ENCODE assay signal across 8 mouse cellular contexts in the genomic region with DNA sequence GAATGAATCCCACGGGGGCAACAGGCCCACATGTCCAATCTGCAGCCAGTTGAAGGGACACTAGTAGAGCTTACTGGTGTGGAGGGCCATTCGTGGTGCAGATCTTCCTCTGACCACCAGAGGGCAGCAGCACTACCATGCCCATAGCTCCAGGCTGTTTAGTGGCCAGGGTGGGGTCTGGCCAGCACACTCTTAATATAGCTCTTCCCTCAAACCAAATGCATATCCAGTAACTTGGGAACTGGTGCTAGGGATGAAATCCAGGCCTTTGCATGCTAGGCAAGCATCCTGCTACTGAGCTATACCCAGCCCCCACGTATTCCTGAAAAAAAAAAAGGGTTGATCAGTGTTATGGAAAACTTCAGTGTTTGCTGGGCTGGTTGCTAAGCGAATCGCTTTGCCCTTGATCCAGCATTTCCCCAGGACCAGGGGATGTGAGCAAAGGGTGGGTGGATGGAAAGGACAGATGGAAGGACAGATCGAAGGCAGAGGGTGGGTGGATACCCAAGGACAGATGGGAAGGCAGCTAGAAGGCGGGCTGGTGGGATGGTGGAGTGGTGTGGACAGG. TPM values are rescaled to one million over a fixed set of nuclear protein-coding genes. Genes with fewer than 3 reads are reported as not detected.
DNase-seq lines count a peak whose midpoint lies in the region; ATAC-seq and TF ChIP-seq lines count a peak whose summit lies in the region.

No protein-coding gene starts in this region.

- no peaks in the 10 kb centered on the region for H3K9me3 ChIP-seq in CH12.LX (replicated peaks; ENCODE audit: low read length)
- H3K9me3 ChIP-seq in embryonic facial prominence, embryonic 11.5 days (replicated peaks; ENCODE audit: control insufficient read depth, low read length): no peaks in the 10 kb centered on the region
- no peaks in the 10 kb centered on the region for H3K9me3 ChIP-seq in heart, embryonic 13.5 days
- no peaks in the 10 kb centered on the region for H3K9me3 ChIP-seq in kidney, postnatal 0 days (replicated peaks; ENCODE audit: low read length)
- no peaks in the 10 kb centered on the region for H3K9me3 ChIP-seq in liver, embryonic 13.5 days (replicated peaks)

- H3K27ac ChIP-seq in CH12.LX (ENCODE audit: insufficient read depth, low read depth): no peak overlapping the region
- H3K27ac ChIP-seq in embryonic facial prominence, embryonic 11.5 days (replicated peaks; ENCODE audit: low read depth, low read length): no peak overlapping the region
- H3K27ac ChIP-seq in heart, embryonic 13.5 days (replicated peaks): peak overlapping the region; percentile 81
- H3K27ac ChIP-seq in kidney, postnatal 0 days: no peak overlapping the region
- no peak overlapping the region for H3K27ac ChIP-seq in liver, embryonic 13.5 days

- peaks cover 2 to 18% of the 10 kb centered on the region in 2 experiments; a peak in 3 of 4 replicates for H3K4me1 ChIP-seq in CH12.LX (ENCODE audit: control insufficient read depth in 1 of 2, insufficient read depth in 2 of 2)
- no peaks in the 10 kb centered on the region for H3K4me1 ChIP-seq in embryonic facial prominence, embryonic 11.5 days (ENCODE audit: control insufficient read depth, insufficient read depth, low read length)
- peaks cover 38% of the 10 kb centered on the region for H3K4me1 ChIP-seq in heart, embryonic 13.5 days
- no peaks in the 10 kb centered on the region for H3K4me1 ChIP-seq in kidney, postnatal 0 days (replicated peaks; ENCODE audit: insufficient read depth, low read length)
- peaks cover 7% of the 10 kb centered on the region for H3K4me1 ChIP-seq in liver, embryonic 13.5 days (replicated peaks)

- peak; percentile 91 to 92 for TF ChIP-seq CTCF in CH12.LX (conservative IDR thresholded peaks at IDR 0.05 in 1 of 2, IDR thresholded peaks at IDR 0.05 in 1 of 2; ENCODE audit: low read depth in 2 of 2, low read length in 2 of 2)
- peak; percentile 96 for TF ChIP-seq CTCF in kidney, postnatal 0 days (IDR thresholded peaks at IDR 0.05; ENCODE audit: low read depth)

- no peak overlapping the region for H3K4me2 ChIP-seq in CH12.LX (ENCODE audit: insufficient read depth, low read depth, poor library complexity, severe bottlenecking)
- no peak overlapping the region for H3K4me2 ChIP-seq in embryonic facial prominence, embryonic 11.5 days (ENCODE audit: low read depth, low read length)
- H3K4me2 ChIP-seq in heart, embryonic 13.5 days: no peak overlapping the region
- H3K4me2 ChIP-seq in kidney, postnatal 0 days (ENCODE audit: low read length): no peak overlapping the region
- no peak overlapping the region for H3K4me2 ChIP-seq in liver, embryonic 13.5 days

- no peaks in the 10 kb centered on the region for H3K36me3 ChIP-seq in CH12.LX (replicated peaks in 1 of 2; ENCODE audit: control insufficient read depth in 1 of 2, insufficient read depth in 1 of 2, low read length in 1 of 2)
- H3K36me3 ChIP-seq in embryonic facial prominence, embryonic 11.5 days (replicated peaks; ENCODE audit: control insufficient read depth, insufficient read depth, low read depth, low read length): no peaks in the 10 kb centered on the region
- no peaks in the 10 kb centered on the region for H3K36me3 ChIP-seq in heart, embryonic 13.5 days
- H3K36me3 ChIP-seq in kidney, postnatal 0 days (ENCODE audit: insufficient read depth, low read length): no peaks in the 10 kb centered on the region
- no peaks in the 10 kb centered on the region for H3K36me3 ChIP-seq in liver, embryonic 13.5 days

- in situ Hi-C loops in CH12.LX (cut with MboI; ENCODE audit: low pct_ligation_motif_present, low pct_unique_long_range_greater_than_20kb, low sequenced_read_pairs): no loop called here

- no peak overlapping the region for H3K9ac ChIP-seq in CH12.LX (ENCODE audit: insufficient read depth, low read depth)
- no peak overlapping the region for H3K9ac ChIP-seq in embryonic facial prominence, embryonic 11.5 days (replicated peaks; ENCODE audit: low read length)
- no peak overlapping the region for H3K9ac ChIP-seq in heart, embryonic 13.5 days
- H3K9ac ChIP-seq in kidney, postnatal 0 days (ENCODE audit: low read depth, low read length): no peak overlapping the region
- no peak overlapping the region for H3K9ac ChIP-seq in liver, embryonic 13.5 days

- WGBS in embryonic facial prominence, embryonic 11.5 days: 60% methylated on average over 7 of the region's 7 CpGs
- WGBS in heart, embryonic 13.5 days: 37% methylated on average over 7 of the region's 7 CpGs
- 65% methylated on average over 7 of the region's 7 CpGs for WGBS in kidney, postnatal 0 days
- WGBS in liver, embryonic 13.5 days (ENCODE audit: insufficient replicate concordance): 47% methylated on average over 7 of the region's 7 CpGs

- peaks cover 35% of the 10 kb centered on the region for H3K27me3 ChIP-seq in CH12.LX (replicated peaks)
- H3K27me3 ChIP-seq in embryonic facial prominence, embryonic 11.5 days (ENCODE audit: control insufficient read depth, insufficient read depth, low read length): no peaks in the 10 kb centered on the region
- H3K27me3 ChIP-seq in heart, embryonic 13.5 days (replicated peaks): peaks cover 13% of the 10 kb centered on the region; the same call in 1 of the 2 replicates
- H3K27me3 ChIP-seq in kidney, postnatal 0 days (ENCODE audit: insufficient read depth, low read length): no peaks in the 10 kb centered on the region
- H3K27me3 ChIP-seq in liver, embryonic 13.5 days: no peaks in the 10 kb centered on the region

- no peak for TF ChIP-seq EP300 in CH12.LX (IDR thresholded peaks at IDR 0.05; ENCODE audit: low read length)

- H3K79me2 ChIP-seq in CH12.LX (replicated peaks; ENCODE audit: control insufficient read depth, extremely low read depth, insufficient read depth, poor library complexity, severe bottlenecking): no peaks in the 10 kb centered on the region

- TF ChIP-seq POLR2A in CH12.LX (IDR thresholded peaks at IDR 0.05; ENCODE audit: low read depth, low read length): no peak

- H3K4me3 ChIP-seq in CH12.LX (replicated peaks in 1 of 3; ENCODE audit: low read depth in 2 of 3, low read length in 2 of 3, poor library complexity in 1 of 3): no peak overlapping the region
- H3K4me3 ChIP-seq in embryonic facial prominence, embryonic 11.5 days (ENCODE audit: low read depth, low read length): no peak overlapping the region
- H3K4me3 ChIP-seq in heart, embryonic 13.5 days: no peak overlapping the region
- H3K4me3 ChIP-seq in kidney, postnatal 0 days (replicated peaks; ENCODE audit: low read depth, low read length): no peak overlapping the region
- no peak overlapping the region for H3K4me3 ChIP-seq in liver, embryonic 13.5 days (replicated peaks)

- dilution Hi-C loops in CH12.LX (cut with MboI; ENCODE audit: extremely low pct_ligation_motif_present, extremely low pct_unique_long_range_greater_than_20kb, low sequenced_read_pairs): no loop called here

- peak; percentile 64 for DNase-seq in CH12.LX (ENCODE audit: extremely low read depth)
- DNase-seq in adrenal gland, postnatal 14 days: peak; percentile 72
- DNase-seq in embryonic facial prominence, embryonic 11.5 days (ENCODE audit: low spot score): peak; percentile 75
- DNase-seq in kidney, postnatal 0 days (ENCODE audit: low spot score): peak; percentile 80
- peak; percentile 12 for DNase-seq in liver, embryonic 13.5 days
- peak; percentile 47 for DNase-seq in ovary, postnatal 14 days (ENCODE audit: low spot score)
- peak; percentile 34 to 35 for DNase-seq in urinary bladder, postnatal 36 days (ENCODE audit: low spot score in 2 of 2)

- peak; percentile 84 for TF ChIP-seq RAD21 in CH12.LX (IDR thresholded peaks at IDR 0.05; ENCODE audit: low read depth, low read length)

- no peak; the same call in 1 of the 2 replicates for ATAC-seq in embryonic facial prominence, embryonic 11.5 days (replicated peaks; ENCODE audit: insufficient number of reproducible peaks, low FRiP score, low TSS enrichment, low read depth)
- ATAC-seq in heart, embryonic 13.5 days (ENCODE audit: extremely low read depth, insufficient number of reproducible peaks, low FRiP score, low TSS enrichment): no peak
- ATAC-seq in kidney, postnatal 0 days (replicated peaks; ENCODE audit: low FRiP score, low read depth): peak; percentile 65; the same call in 1 of the 2 replicates
- ATAC-seq in liver, embryonic 13.5 days (ENCODE audit: low read depth): no peak

TF ChIP-seq in CH12.LX, 34 proteins besides CTCF, POLR2A, EP300 and RAD21 (continues in another document):
- TF ChIP-seq GABPA (IDR thresholded peaks at IDR 0.05; ENCODE audit: insufficient replicate concordance, low read depth, low read length): no peak
- no peak for TF ChIP-seq CHD2 (IDR thresholded peaks at IDR 0.05; ENCODE audit: low read length)
- TF ChIP-seq ELF1 (IDR thresholded peaks at IDR 0.05; ENCODE audit: low read depth, low read length): no peak
- TF ChIP-seq HCFC1 (IDR thresholded peaks at IDR 0.05; ENCODE audit: low read depth, low read length): 0 out of 2 replicates have a peak, but pooled peaks have one; percentile 11
- no peak for TF ChIP-seq RCOR1 (conservative IDR thresholded peaks at IDR 0.05; ENCODE audit: low read depth, low read length)
- TF ChIP-seq MEF2A (IDR thresholded peaks at IDR 0.05; ENCODE audit: borderline replicate concordance, low read depth, low read length): no peak
- peak; percentile 46; the same call in 1 of the 2 replicates for TF ChIP-seq IRF4 (IDR thresholded peaks at IDR 0.05; ENCODE audit: low read depth, low read length)
- peak; percentile 39; the same call in 1 of the 2 replicates for TF ChIP-seq NELFE (IDR thresholded peaks at IDR 0.05; ENCODE audit: low read depth, low read length)

RNA-seq across cellular contexts. Expression of gene Ablim2, which starts 37.9 kb away (rescaled TPM):
- total RNA-seq in CH12.LX (2012; rRNA removed) (3.7 and 11.0 TPM in 2 replicates), CH12.LX (2014; rRNA removed) (4.7 and 12.2 TPM in 2 replicates)
- polyA plus RNA-seq in CH12.LX (2012; ENCODE audit: insufficient read length, low read depth): 2.6 and 4.4 TPM in 2 replicates
- 3.0 and 4.0 TPM in 2 replicates for total RNA-seq in adrenal gland, postnatal 14 days (2021)
- 0.20 and 0.55 TPM in 2 replicates for polyA plus RNA-seq in embryonic facial prominence, embryonic 11.5 days (2014; fragmentation: Nextera tagmentation; extraction: Ambion mirVana)
- polyA plus RNA-seq in heart, embryonic 13.5 days (2015; fragmentation: Nextera tagmentation; extraction: Ambion mirVana): 4.9 and 5.1 TPM in 2 replicates
- polyA plus RNA-seq in kidney, postnatal 0 days (2015; fragmentation: Nextera tagmentation; extraction: Ambion mirVana): 3.2 and 3.9 TPM in 2 replicates
- 0.03 and 0.18 TPM in 2 replicates for polyA plus RNA-seq in liver, embryonic 13.5 days (2015; fragmentation: Nextera tagmentation; extraction: Ambion mirVana)

RNA-seq across cellular contexts. Expression of gene Sh3tc1, which starts 55.8 kb away (rescaled TPM):
- total RNA-seq in CH12.LX (2012; rRNA removed): 0.85 and 0.97 TPM in 2 replicates
- total RNA-seq in CH12.LX (2014; rRNA removed): 1.2 and 1.4 TPM in 2 replicates
- polyA plus RNA-seq in CH12.LX (2012; ENCODE audit: insufficient read length, low read depth): 2.3 and 3.5 TPM in 2 replicates
- 14.9 and 15.0 TPM in 2 replicates for total RNA-seq in adrenal gland, postnatal 14 days (2021)
- polyA plus RNA-seq in embryonic facial prominence, embryonic 11.5 days (2014; fragmentation: Nextera tagmentation; extraction: Ambion mirVana): 2.9 TPM in 2 replicates
- 9.2 and 9.7 TPM in 2 replicates for polyA plus RNA-seq in heart, embryonic 13.5 days (2015; fragmentation: Nextera tagmentation; extraction: Ambion mirVana)
- polyA plus RNA-seq in kidney, postnatal 0 days (2015; fragmentation: Nextera tagmentation; extraction: Ambion mirVana): 19.0 and 21.4 TPM in 2 replicates
- polyA plus RNA-seq in liver, embryonic 13.5 days (2015; fragmentation: Nextera tagmentation; extraction: Ambion mirVana): 2.1 TPM in 2 replicates

Comparison
In these comparisons a context has a peak if more than half of its experiments do, and no peak if none do; other contexts are left out.
1. DNase-seq: peak in every context shown above with its lines; median percentile 80 in kidney, postnatal 0 days; 75 in embryonic facial prominence, embryonic 11.5 days; 72 in adrenal gland, postnatal 14 days; 64 in CH12.LX; 47 in ovary, postnatal 14 days; 34 in urinary bladder, postnatal 36 days; 12 in liver, embryonic 13.5 days.